Mouse (Mus musculus): ENCODE data around the gene Sephs2.

Sephs2 gene

GRCm38 (mm10) chr7:127233368-127233749 lies 40.5 kb downstream of the Sephs2 start:
- DNase-seq (ENCODE audit: low spot score in 2 of 2) = no peak

GRCm38 (mm10) chr7:127232622-127233367 lies 41.1 kb downstream of the Sephs2 start, which contains the start of the genes Zfp553 and Sept1:
Gene Zfp553, plus strand, starts transcription at chr7:127233061.
Gene Sept1, minus strand, starts transcription at chr7:127233130.
- DNase-seq (ENCODE audit: low spot score in 2 of 2) = peak; percentile 88 to 89

DNA sequence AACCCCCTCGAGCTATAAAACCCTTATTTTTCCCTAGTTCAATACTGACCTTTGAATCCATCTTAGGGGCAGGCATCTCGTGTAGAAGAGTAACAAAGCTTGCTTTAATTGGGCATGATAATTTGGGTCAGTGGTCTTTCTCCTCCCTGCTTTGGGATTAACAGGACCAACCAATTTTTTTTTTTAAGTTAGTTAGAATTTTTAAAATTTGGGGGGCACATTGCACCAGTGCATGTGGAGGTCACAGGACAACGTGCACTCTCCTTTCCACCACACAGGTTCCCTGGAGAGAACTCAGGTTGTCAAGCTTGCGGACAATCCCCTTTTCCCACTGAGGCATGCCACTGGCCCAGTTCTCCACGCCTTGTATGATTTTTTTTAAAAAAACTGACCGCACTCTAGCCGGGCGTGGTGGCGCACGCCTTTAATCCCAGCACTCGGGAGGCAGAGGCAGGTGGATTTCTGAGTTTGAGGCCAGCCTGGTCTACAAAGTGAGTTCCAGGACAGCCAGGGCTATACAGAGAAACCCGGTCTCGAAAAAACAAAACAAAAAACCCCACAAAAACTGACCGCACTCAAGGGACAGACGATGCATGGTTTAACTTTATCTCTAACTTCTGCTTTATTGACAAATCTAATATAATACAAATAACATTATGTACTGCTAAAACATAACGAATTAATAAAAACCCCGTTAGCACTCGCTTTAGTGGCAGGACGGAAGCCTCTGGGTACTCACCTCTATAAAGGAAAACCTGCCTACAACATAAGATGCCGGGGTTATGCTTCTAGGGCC lies 41.8 kb downstream of the Sephs2 start:
- no peak for DNase-seq (ENCODE audit: low spot score in 2 of 2)

- no peak for DNase-seq (ENCODE audit: low spot score in 2 of 2)
These were observed 42.5 kb downstream of the Sephs2 start for GRCm38 (mm10) chr7:127231376-127231775.

GRCm38 (mm10) chr7:127228615-127229303 lies 45.1 kb downstream of the Sephs2 start:
- DNase-seq (ENCODE audit: low spot score in 2 of 2) = peak; percentile 79 to 89

GRCm38 (mm10) chr7:127225147-127225995 lies 48.5 kb downstream of the Sephs2 start:
- DNase-seq (ENCODE audit: low spot score in 2 of 2) = no peak

GRCm38 (mm10) chr7:127224616-127225015 lies 49.2 kb downstream of the Sephs2 start:
- no peak for DNase-seq (ENCODE audit: low spot score in 2 of 2)

DNA sequence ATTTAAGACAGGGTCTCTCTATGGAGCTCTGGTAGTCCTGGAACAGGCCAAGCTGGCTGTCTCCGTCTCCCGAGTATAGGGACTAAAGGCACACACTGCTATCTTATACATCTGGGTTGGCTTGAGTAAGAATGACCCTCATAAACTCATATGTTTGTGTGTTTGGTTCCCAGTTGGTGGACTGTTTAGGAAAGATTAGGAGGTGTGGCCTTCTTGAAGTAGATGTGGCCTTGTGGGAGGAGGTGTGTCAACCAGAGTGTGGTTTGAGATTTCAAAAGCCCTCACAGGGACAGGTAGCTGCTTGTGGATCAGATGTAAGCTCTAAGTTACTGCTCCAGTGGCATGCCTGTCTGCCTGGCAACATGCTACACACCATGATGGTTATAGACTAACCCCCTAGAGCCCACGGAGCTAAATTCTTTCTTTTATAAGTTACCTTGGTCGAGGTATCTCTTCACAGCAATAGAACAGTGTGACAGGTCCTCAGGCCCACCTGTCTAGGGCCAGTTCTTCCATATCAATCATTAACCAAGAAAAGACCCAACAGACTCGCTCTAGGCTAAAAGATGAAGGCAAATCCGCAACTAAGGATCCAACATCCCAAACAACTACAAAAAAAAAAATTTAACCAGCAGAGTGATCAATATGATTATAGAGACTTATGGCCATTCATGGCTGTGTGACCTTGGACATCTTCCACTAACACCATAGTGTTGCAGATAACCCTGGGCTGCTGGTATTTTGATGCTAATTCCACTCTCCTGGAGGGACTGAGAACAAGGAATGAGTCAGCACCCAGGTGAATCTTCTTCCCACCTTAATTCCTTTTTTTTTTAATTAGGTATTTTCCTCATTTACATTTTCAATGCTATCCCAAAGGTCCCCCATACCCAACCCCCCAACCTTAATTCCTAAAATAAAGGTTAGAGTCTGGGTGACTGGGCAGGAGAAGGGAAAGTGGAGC lies 50.1 kb downstream of the Sephs2 start:
- no peak for DNase-seq (ENCODE audit: low spot score in 2 of 2)

GRCm38 (mm10) chr7:127223106-127223505 lies 50.7 kb downstream of the Sephs2 start:
- no peak for DNase-seq (ENCODE audit: low spot score in 2 of 2)

Measured in right cerebral cortex, postnatal 10 days (tissue).